Mouse (Mus musculus): ENCODE measurements around the gene Tkfc. TPM values are rescaled to one million over a fixed set of nuclear protein-coding genes. Genes with fewer than 3 reads are reported as not detected.

Gene Tkfc
- total RNA-seq, 2 experiments from 2014 or later = 3.0 to 4.5 TPM

DNA sequence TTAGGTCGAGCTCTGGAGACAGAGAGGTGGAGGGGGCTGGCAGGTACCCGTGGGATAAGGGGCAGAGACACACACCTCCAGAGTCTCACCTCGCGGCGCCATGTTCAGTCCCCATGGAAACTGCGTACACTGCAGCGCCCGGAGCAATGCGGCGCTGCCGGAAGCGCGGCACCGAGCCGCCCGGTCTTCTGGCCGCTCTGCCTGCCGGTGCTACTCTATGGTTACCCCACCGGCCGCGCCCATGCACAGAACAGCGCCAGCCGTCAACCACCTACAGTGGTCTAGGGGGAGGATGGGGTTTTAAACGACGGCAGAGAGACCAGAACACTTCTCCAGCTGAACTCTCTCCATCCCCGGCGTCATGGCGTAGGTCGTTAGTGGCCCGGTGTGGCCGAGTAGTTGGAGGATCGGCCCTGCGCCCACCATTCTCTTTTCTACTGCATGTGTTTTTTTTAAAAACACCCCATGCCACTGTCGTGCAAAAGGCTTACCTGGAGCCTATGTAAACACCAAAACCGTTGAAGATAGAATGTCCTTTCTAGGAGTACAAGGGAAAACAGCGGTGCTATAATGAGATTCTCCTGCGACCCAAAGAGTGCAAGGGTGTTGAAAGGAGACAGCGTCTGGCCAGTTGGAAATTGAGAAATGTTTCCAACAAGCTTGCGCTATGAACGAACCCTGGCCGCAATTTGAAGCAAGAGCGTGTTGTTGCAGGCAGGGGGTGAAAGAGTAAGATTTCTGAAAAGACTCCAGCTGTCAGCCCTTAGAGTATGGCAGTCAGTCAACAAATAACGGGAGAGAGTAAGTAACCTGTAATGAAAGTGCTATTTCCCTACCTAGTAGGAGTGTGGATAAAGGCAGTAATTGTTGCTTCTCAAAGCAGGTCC lies 49.6 kb downstream of the Tkfc start, which contains the start of gene Tmem216:
Gene Tmem216, minus strand, starts transcription at position 615 of the 887 bp plus-strand sequence.
- TF ChIP-seq CTCF (IDR thresholded peaks at IDR 0.05) = peak; percentile 28; the same call in 1 of the 2 replicates
- H3K4me3 ChIP-seq = peak within 1 kb of the TSS; percentile 78
- intact Hi-C loops (cut with DNase I) = loop anchor here (1.0 to 2.0 kb wide), 3 partner anchors 21 to 49 kb away; partner anchors contain the start of genes Cyb561a3, Ddb1, Sdhaf2 and Tkfc
- peak; percentile 91 for DNase-seq
- peak within 1 kb of the TSS; percentile 89 for H3K27ac ChIP-seq

DNA sequence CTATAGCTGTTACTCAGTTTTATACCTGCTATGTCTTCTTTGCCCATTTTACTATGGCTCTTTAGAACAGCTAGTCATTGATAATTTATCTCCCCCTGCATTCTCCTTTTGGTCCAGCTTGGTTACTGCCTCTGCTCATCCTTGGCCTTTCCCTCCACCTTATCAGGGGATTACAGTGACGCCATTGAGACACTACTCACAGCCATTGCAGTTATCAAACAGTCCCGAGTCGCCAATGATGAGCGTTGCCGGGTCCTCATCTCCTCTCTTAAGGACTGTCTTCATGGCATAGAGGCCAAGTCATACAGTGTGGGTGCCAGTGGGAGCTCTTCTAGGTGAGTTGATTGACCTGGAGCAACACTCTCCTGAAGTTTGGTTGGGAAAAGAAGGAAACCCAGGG lies 66.0 kb downstream of the Tkfc start:
- TF ChIP-seq CTCF (IDR thresholded peaks at IDR 0.05) = no peak
- no peak for DNase-seq
- Histone ChIP-seq H3K4me3 (no peak overlapping the region), H3K27ac (no peak overlapping the region)
- intact Hi-C loops (cut with DNase I) = no loop called here

Other genes with a start within 250 kb of the Tkfc start
- 1 to 10 TPM; 3.1 to 4.0 TPM for gene Syt7, start 216.6 kb downstream of the Tkfc start, total RNA-seq (2021)
- gene Lrrc10b, start 148.2 kb downstream of the Tkfc start, total RNA-seq (2021) = under 1 TPM; 0.33 TPM
- 1 to 10 TPM in 1 of 2 experiments, under 1 TPM in 1; 0.97 to 1.5 TPM for gene Ppp1r32, start 122.7 kb downstream of the Tkfc start, total RNA-seq (2021)
- 10 to 100 TPM; 20.3 to 21.7 TPM for gene Cpsf7, start 80.4 kb downstream of the Tkfc start, total RNA-seq (2021)
- gene Sdhaf2, start 79.5 kb downstream of the Tkfc start, total RNA-seq (2021) = 10 to 100 TPM; 42.4 to 62.9 TPM
- 1 to 10 TPM; 2.1 to 3.3 TPM for gene Tmem216, start 49.4 kb downstream of the Tkfc start, total RNA-seq (2021)
- gene Cyb561a3, start 28.5 kb downstream of the Tkfc start, total RNA-seq (2021) = 1 to 10 TPM; 6.3 to 6.4 TPM
- gene Tmem138, start 28.3 kb downstream of the Tkfc start, total RNA-seq (2021) = 1 to 10 TPM; 1.5 TPM
- 100 to 1,000 TPM; 128 to 132 TPM for gene Ddb1, start 327 bp downstream of the Tkfc start, total RNA-seq (2021)
- not detected for gene Vwce, start 28.6 kb upstream of the Tkfc start, total RNA-seq (2021)
- not detected for gene Pga5, start 72.4 kb upstream of the Tkfc start, total RNA-seq (2021)
- 10 to 100 TPM; 20.7 to 26.3 TPM for gene Vps37c, start 83.1 kb upstream of the Tkfc start, total RNA-seq (2021)
- gene Cd5, start 133.3 kb upstream of the Tkfc start, total RNA-seq (2021) = not detected
- not detected for gene Cd6, start 224.4 kb upstream of the Tkfc start, total RNA-seq (2021)
- under 1 TPM; 0.31 to 0.53 TPM for gene Slc15a3, start 234.1 kb upstream of the Tkfc start, total RNA-seq (2021)